Mouse (Mus musculus): ENCODE results near the gene Bahcc1. TPM values are rescaled to one million over a fixed set of nuclear protein-coding genes. Genes with fewer than 3 reads are reported as not detected.

Gene Bahcc1
- polyA plus RNA-seq, 1 experiment from 2014 or later = 8.2 TPM

DNA sequence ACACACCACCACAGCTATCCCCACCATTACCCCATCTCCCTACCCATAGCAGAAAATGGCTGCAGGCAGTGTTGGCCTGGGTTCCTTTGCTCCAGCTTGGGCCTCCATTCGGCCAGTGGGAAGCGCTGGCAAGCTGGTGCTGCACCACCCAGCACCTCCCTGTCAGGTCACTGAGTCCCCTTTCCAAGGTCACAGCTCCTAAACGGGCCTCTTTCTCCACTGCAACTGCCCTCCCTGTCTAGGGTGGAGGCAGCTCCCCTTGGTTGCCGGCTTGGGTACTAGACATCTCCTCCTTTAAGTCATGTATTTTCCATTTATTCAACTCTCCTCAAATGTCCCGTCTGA, 71.6 kb downstream of the Bahcc1 start:
- no peak overlapping the region for H3K4me3 ChIP-seq (replicated peaks; ENCODE audit: low read depth, low read length)

DNA sequence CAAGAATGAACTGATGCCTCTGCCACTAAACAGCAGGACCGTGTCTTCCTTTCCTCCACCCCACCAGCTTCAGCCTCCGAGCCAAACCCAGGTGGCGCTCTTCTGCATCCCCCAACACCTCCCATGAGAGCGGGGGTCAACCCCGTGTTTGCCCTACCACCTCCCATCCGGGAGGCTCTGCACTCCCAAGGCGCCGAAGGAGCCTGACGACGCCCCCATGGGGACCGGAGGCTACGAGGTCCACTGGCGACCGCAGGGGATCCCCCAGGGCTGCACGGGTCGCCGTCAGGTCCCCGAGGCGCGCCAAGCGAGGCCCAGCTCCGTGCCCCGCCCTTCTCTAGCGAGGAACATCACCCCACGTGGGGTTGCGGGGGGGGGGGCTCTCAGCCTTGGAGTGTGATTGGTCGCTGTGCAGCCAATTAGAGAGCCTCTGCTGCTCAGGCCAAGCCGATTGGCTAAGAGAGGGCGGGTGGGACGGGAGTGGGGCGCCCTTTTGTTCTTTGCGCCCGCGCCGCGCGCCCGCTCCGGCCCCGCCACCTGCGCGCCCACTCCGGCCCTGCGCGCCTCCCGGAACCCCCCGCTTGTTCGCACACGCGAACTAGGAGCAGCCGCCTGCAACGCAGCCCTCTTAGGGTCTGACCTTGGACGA, 72.3 kb downstream of the Bahcc1 start:
- H3K9ac ChIP-seq (ENCODE audit: low read depth, low read length) = peak overlapping the region; percentile 46; the same call in 1 of the 2 replicates
- TF ChIP-seq CTCF (IDR thresholded peaks at IDR 0.05; ENCODE audit: low read depth) = peak; percentile 68
- H3K4me2 ChIP-seq (ENCODE audit: low read length) = peak overlapping the region; percentile 80
- ATAC-seq (replicated peaks; ENCODE audit: low FRiP score, low read depth) (peak; percentile 91), DNase-seq (ENCODE audit: low spot score) (peak; percentile 95)
- H3K27me3 ChIP-seq (ENCODE audit: insufficient read depth, low read length) = no peaks in the 10 kb centered on the region
- H3K4me1 ChIP-seq (replicated peaks; ENCODE audit: insufficient read depth, low read length) = peaks cover 28% of the 10 kb centered on the region
- peak overlapping the region; percentile 79 for H3K27ac ChIP-seq
- H3K4me3 ChIP-seq (replicated peaks; ENCODE audit: low read depth, low read length) = peak overlapping the region; percentile 35
- H3K36me3 ChIP-seq (ENCODE audit: insufficient read depth, low read length) = no peaks in the 10 kb centered on the region
- under 1% methylated on average over 53 of the region's 53 CpGs for WGBS
- no peaks in the 10 kb centered on the region for H3K9me3 ChIP-seq (replicated peaks; ENCODE audit: low read length)

More for the DNA sequence above, 71.6 kb downstream of the Bahcc1 start:
- Histone ChIP-seq H3K27ac (0 out of 2 replicates have a peak overlapping the region, but pooled peaks have one; percentile 70), H3K4me1 (replicated peaks; ENCODE audit: insufficient read depth, low read length) (peaks cover 28% of the 10 kb centered on the region), H3K9me3 (replicated peaks; ENCODE audit: low read length) (no peaks in the 10 kb centered on the region), H3K36me3 (ENCODE audit: insufficient read depth, low read length) (no peaks in the 10 kb centered on the region), H3K4me2 (ENCODE audit: low read length) (peak overlapping the region; percentile 80; the same call in 1 of the 2 replicates), H3K27me3 (ENCODE audit: insufficient read depth, low read length) (no peaks in the 10 kb centered on the region), H3K9ac (ENCODE audit: low read depth, low read length) (no peak overlapping the region)
- DNase-seq (ENCODE audit: low spot score) = no peak
- no peak for TF ChIP-seq CTCF (IDR thresholded peaks at IDR 0.05; ENCODE audit: low read depth)
- 23% methylated on average over 5 of the region's 5 CpGs for WGBS
- ATAC-seq (replicated peaks; ENCODE audit: low FRiP score, low read depth) = no peak

DNA sequence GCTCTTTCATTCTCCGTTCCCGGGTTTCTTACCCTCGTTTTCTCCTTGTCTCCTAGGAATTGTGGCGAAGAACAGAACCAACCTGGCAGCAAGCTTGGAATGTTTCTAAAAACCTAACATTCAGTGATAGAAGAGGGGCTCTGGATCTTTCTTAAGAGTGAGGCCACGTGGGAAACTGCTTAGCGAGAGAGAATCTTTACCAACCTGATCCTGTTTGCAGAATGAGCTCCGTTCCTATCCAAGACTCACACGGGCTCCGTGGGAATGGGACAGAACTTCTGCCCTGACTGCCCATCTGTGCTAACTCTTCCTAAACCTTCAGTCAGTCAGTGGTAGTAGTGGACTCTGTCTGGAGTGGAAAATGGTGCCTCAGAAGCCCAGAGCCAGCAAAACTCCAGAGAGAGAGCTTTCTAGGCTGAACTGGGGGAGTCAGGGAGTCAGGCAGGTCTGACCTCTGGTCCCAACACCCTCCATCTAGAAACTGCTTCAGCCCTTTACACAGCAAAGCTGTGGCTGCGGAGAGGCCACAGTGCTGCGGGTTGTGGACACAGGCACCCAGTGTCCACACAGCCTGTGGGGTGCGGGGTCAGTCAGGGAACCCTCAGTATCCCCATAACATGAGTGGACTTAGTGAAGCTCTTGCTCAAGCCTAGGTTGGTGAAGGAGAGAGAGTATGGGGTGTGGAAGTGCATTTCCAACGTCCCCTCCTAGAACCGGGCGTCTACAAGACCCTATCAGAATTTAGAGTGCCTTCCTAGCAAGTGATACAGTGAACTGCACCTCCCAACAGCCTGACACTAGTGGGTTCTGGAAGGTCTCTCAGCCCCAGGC, 73.0 kb downstream of the Bahcc1 start:
- peak overlapping the region; percentile 79 for H3K27ac ChIP-seq
- H3K9me3 ChIP-seq (replicated peaks; ENCODE audit: low read length) = no peaks in the 10 kb centered on the region
- TF ChIP-seq CTCF (IDR thresholded peaks at IDR 0.05; ENCODE audit: low read depth) = no peak
- H3K4me1 ChIP-seq (replicated peaks; ENCODE audit: insufficient read depth, low read length) = peaks cover 28% of the 10 kb centered on the region
- H3K4me3 ChIP-seq (replicated peaks; ENCODE audit: low read depth, low read length) = peak overlapping the region; percentile 35
- no peaks in the 10 kb centered on the region for H3K36me3 ChIP-seq (ENCODE audit: insufficient read depth, low read length)
- no peaks in the 10 kb centered on the region for H3K27me3 ChIP-seq (ENCODE audit: insufficient read depth, low read length)
- no peak for DNase-seq (ENCODE audit: low spot score)
- H3K9ac ChIP-seq (ENCODE audit: low read depth, low read length) = peak overlapping the region; percentile 46; the same call in 1 of the 2 replicates
- peak overlapping the region; percentile 80 for H3K4me2 ChIP-seq (ENCODE audit: low read length)
- 23% methylated on average over 15 of the region's 15 CpGs for WGBS
- ATAC-seq (replicated peaks; ENCODE audit: low FRiP score, low read depth) = no peak

DNA sequence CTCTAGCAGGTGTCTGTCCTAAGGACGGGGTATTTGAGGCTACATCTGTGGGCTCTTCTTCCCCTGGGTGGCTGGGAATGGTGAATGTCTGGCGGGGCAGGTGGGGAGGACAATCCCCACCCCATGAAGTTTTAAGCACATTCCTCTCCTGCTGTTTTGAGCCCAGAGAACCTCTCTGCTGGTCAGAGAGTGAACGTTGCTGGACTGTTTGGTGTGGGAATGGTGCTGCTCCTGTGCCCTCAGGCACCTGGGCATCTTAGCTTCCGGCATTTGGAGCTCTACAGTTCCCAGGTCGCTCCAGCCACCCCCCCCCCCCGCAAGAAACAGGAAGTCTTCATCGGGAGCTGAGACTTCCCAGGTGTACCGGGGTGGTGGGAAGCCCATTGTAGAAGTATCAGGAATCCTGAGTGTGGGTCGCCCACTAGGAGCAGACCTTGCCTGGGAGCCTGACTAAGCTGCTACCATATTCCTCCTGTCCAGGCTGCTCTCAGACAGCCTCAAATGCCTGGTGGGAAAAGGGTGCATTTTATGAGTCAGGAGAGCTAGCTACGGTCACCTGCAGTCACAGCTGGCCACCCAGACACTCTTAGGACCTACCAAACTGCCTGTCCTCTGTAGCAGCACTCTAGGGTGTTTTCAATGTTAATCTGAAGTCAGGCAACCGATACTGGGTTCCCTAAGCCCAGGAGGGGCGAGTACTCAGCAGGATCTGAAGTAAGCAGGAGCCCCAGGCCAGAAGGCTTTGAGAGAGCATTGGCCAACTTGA, 73.8 kb downstream of the Bahcc1 start:
- peaks cover 33% of the 10 kb centered on the region for H3K4me1 ChIP-seq (replicated peaks; ENCODE audit: insufficient read depth, low read length)
- DNase-seq (ENCODE audit: low spot score) = no peak
- no peak overlapping the region for H3K4me3 ChIP-seq (replicated peaks; ENCODE audit: low read depth, low read length)
- H3K4me2 ChIP-seq (ENCODE audit: low read length) = no peak overlapping the region
- TF ChIP-seq CTCF (IDR thresholded peaks at IDR 0.05; ENCODE audit: low read depth) = no peak
- H3K27me3 ChIP-seq (ENCODE audit: insufficient read depth, low read length) = no peaks in the 10 kb centered on the region
- WGBS = 48% methylated on average over 12 of the region's 12 CpGs
- H3K9ac ChIP-seq (ENCODE audit: low read depth, low read length) = no peak overlapping the region
- ATAC-seq (replicated peaks; ENCODE audit: low FRiP score, low read depth) = no peak
- no peaks in the 10 kb centered on the region for H3K36me3 ChIP-seq (ENCODE audit: insufficient read depth, low read length)
- H3K9me3 ChIP-seq (replicated peaks; ENCODE audit: low read length) = no peaks in the 10 kb centered on the region
- H3K27ac ChIP-seq = no peak overlapping the region; the same call in 1 of the 2 replicates

DNA sequence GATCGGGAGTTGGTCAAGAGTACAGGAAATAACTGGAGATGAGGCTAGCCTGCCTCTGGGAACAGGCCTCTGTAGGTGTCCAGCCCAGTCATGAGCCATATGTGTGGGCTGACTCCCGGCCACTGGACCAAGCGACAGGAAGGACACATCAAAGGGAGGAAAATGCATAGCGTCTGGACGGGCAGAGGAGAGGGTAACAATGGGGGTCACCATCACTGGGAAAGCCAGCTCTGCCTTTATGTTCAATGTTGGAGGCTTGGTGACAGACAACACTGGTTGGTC, 74.3 kb downstream of the Bahcc1 start:
- Histone ChIP-seq H3K27me3 (ENCODE audit: insufficient read depth, low read length) (no peaks in the 10 kb centered on the region), H3K4me3 (replicated peaks; ENCODE audit: low read depth, low read length) (no peak overlapping the region), H3K9me3 (replicated peaks; ENCODE audit: low read length) (no peaks in the 10 kb centered on the region), H3K4me2 (ENCODE audit: low read length) (no peak overlapping the region), H3K27ac (no peak overlapping the region), H3K9ac (ENCODE audit: low read depth, low read length) (no peak overlapping the region), H3K4me1 (replicated peaks; ENCODE audit: insufficient read depth, low read length) (peaks cover 37% of the 10 kb centered on the region), H3K36me3 (ENCODE audit: insufficient read depth, low read length) (no peaks in the 10 kb centered on the region)
- ATAC-seq (replicated peaks; ENCODE audit: low FRiP score, low read depth) = no peak
- TF ChIP-seq CTCF (IDR thresholded peaks at IDR 0.05; ENCODE audit: low read depth) = no peak
- 15% methylated on average over 5 of the region's 5 CpGs for WGBS
- peak; percentile 44 for DNase-seq (ENCODE audit: low spot score)

Data from kidney, postnatal 0 days (tissue).